Mouse (Mus musculus) stomach, embryonic 16.5 days (tissue): ENCODE results near the gene Cryzl2. TPM values are rescaled to one million over a fixed set of nuclear protein-coding genes. Genes with fewer than 3 reads are reported as not detected.

Experiments used
- ATAC-seq: fragments of 200-750 bp; cut with Nextera tagmentation; 2 replicates; pipeline ENCODE4 v1.8.0; 2017; ENCODE audit warnings: moderate number of reproducible peaks, moderate TSS enrichment; ENCODE audit not compliant: insufficient read depth, low FRiP score
- H3K27ac ChIP-seq: fragments of 300-500 bp; sonication (generic); 2 replicates; pipeline ENCODE4 v1.5.1; 2014; ENCODE audit warnings: low read length
- H3K27me3 ChIP-seq: fragments of 300-500 bp; sonication (generic); 2 replicates; pipeline ENCODE4 v1.6.1; 2014; ENCODE audit warnings: low read length, control low read depth, mixed read lengths; ENCODE audit not compliant: control insufficient read depth, insufficient read depth
- H3K36me3 ChIP-seq: fragments of 300-500 bp; sonication (generic); 2 replicates; pipeline ENCODE4 v1.6.1; 2014; ENCODE audit warnings: low read length; ENCODE audit not compliant: control insufficient read depth, insufficient read depth
- H3K4me1 ChIP-seq: fragments of 300-500 bp; sonication (generic); 2 replicates; pipeline ENCODE4 v1.6.1; 2014; ENCODE audit warnings: low read length, control low read depth, mixed read lengths; ENCODE audit not compliant: control insufficient read depth, insufficient read depth
- H3K4me2 ChIP-seq: fragments of 300-500 bp; sonication (generic); 2 replicates; pipeline ENCODE4 v1.6.1; 2014; ENCODE audit warnings: low read depth, low read length, mixed read lengths
- H3K4me3 ChIP-seq: fragments of 300-500 bp; sonication (generic); replicated peaks from 2 replicates; pipeline ENCODE4 v1.5.1; 2014; ENCODE audit warnings: mild to moderate bottlenecking, low read length
- H3K9ac ChIP-seq: fragments of 300-500 bp; sonication (generic); 2 replicates; pipeline ENCODE4 v1.6.1; 2014; ENCODE audit warnings: low read length
- H3K9me3 ChIP-seq: fragments of 300-500 bp; sonication (generic); replicated peaks from 2 replicates; pipeline ENCODE4 v1.6.1; 2016; ENCODE audit warnings: low read length, control low read depth; ENCODE audit not compliant: control insufficient read depth
- WGBS: fragments of 180-500 bp; shearing (Covaris S2); extraction: QIAGEN DNeasy Blood & Tissue Kit; methylation state at CpG from one replicate; pipeline ENCODE4 v1.1.7; 2014; 5-methylcytosine and 5-hydroxymethylcytosine counted together
- polyA plus RNA-seq: library from polyadenylated mRNA; unstranded; fragments of >200 nt; fragmentation: Nextera tagmentation; extraction: Ambion mirVana; gene quantifications from 2 replicates; pipeline ENCODE4 v1.2.1, GENCODE M21; 2015

Cryzl2 gene
- polyA plus RNA-seq, 1 experiment from 2014 or later, result 13.2 TPM

GRCm38 (mm10) chr1:157525692-157526354 lies 67.4 kb downstream of the Cryzl2 start:
- peak overlapping the region; percentile 47 for H3K4me2 ChIP-seq
- no peaks in the 10 kb centered on the region for H3K4me1 ChIP-seq
- H3K27me3 ChIP-seq, result no peaks in the 10 kb centered on the region
- peak overlapping the region; percentile 35 for H3K4me3 ChIP-seq
- peak overlapping the region; percentile 89 for H3K27ac ChIP-seq
- ATAC-seq, result peak; percentile 92
- no peaks in the 10 kb centered on the region for H3K9me3 ChIP-seq
- no peaks in the 10 kb centered on the region for H3K36me3 ChIP-seq
- peak overlapping the region; percentile 50 for H3K9ac ChIP-seq
- 63% methylated on average over 16 of the region's 16 CpGs for WGBS

- WGBS, result 39% methylated on average over 5 of the region's 5 CpGs
- Histone ChIP-seq H3K4me2 (peak overlapping the region; percentile 40), H3K9ac (peak overlapping the region; percentile 50), H3K4me1 (no peaks in the 10 kb centered on the region), H3K27me3 (no peaks in the 10 kb centered on the region), H3K9me3 (no peaks in the 10 kb centered on the region), H3K4me3 (peak overlapping the region; percentile 35), H3K36me3 (no peaks in the 10 kb centered on the region), H3K27ac (peak overlapping the region; percentile 89)
- ATAC-seq, result peak; percentile 52
These were observed 68.2 kb downstream of the Cryzl2 start for GRCm38 (mm10) chr1:157526625-157527024.

GRCm38 (mm10) chr1:157532826-157533460 lies 74.6 kb downstream of the Cryzl2 start:
- WGBS, result 55% methylated on average over 8 of the region's 8 CpGs
- H3K36me3 ChIP-seq, result no peaks in the 10 kb centered on the region
- no peak overlapping the region for H3K4me3 ChIP-seq
- H3K9me3 ChIP-seq, result no peaks in the 10 kb centered on the region
- no peak overlapping the region for H3K9ac ChIP-seq
- H3K4me2 ChIP-seq, result no peak overlapping the region
- no peak overlapping the region for H3K27ac ChIP-seq
- ATAC-seq, result no peak
- H3K4me1 ChIP-seq, result no peaks in the 10 kb centered on the region
- H3K27me3 ChIP-seq, result no peaks in the 10 kb centered on the region

- H3K36me3 ChIP-seq, result no peaks in the 10 kb centered on the region
- no peak overlapping the region for H3K9ac ChIP-seq
- no peak overlapping the region for H3K4me3 ChIP-seq
- ATAC-seq, result no peak
- H3K4me1 ChIP-seq, result no peaks in the 10 kb centered on the region
- no peak overlapping the region for H3K4me2 ChIP-seq
- H3K9me3 ChIP-seq, result no peaks in the 10 kb centered on the region
- WGBS, result 88% methylated on average over 1 of the region's 1 CpGs
- no peaks in the 10 kb centered on the region for H3K27me3 ChIP-seq
- H3K27ac ChIP-seq, result no peak overlapping the region
These were observed 77.2 kb downstream of the Cryzl2 start for GRCm38 (mm10) chr1:157535571-157535970.

GRCm38 (mm10) chr1:157536471-157536870 lies 78.1 kb downstream of the Cryzl2 start:
- Histone ChIP-seq H3K9ac (no peak overlapping the region), H3K27ac (no peak overlapping the region), H3K36me3 (no peaks in the 10 kb centered on the region), H3K4me1 (no peaks in the 10 kb centered on the region), H3K4me2 (no peak overlapping the region), H3K4me3 (no peak overlapping the region), H3K9me3 (no peaks in the 10 kb centered on the region), H3K27me3 (no peaks in the 10 kb centered on the region)
- ATAC-seq, result no peak
- 12% methylated on average over 6 of the region's 6 CpGs for WGBS

GRCm38 (mm10) chr1:157537636-157538035 lies 79.3 kb downstream of the Cryzl2 start:
- Histone ChIP-seq H3K4me1 (no peaks in the 10 kb centered on the region), H3K27me3 (no peaks in the 10 kb centered on the region), H3K4me2 (no peak overlapping the region), H3K9me3 (no peaks in the 10 kb centered on the region), H3K9ac (no peak overlapping the region), H3K4me3 (no peak overlapping the region), H3K27ac (no peak overlapping the region), H3K36me3 (no peaks in the 10 kb centered on the region)
- no peak for ATAC-seq
- WGBS, result 76% methylated on average over 5 of the region's 5 CpGs

Other genes starting within 250 kb of the Cryzl2 start
- gene Rasal2, start 46.0 kb upstream of the Cryzl2 start, polyA plus RNA-seq, result 8.8 and 9.7 TPM in 2 replicates
- gene Sec16b, start 48.2 kb downstream of the Cryzl2 start, polyA plus RNA-seq, result 10.6 and 11.0 TPM in 2 replicates